In genomic region chr17:7197121-7197925, GRCm38 (mm10) we compare ENCODE assay signal across 12 mouse cellular contexts. TPM values are rescaled to one million over a fixed set of nuclear protein-coding genes. Genes with fewer than 3 reads are reported as not detected.
DNase-seq lines count a peak whose midpoint lies in the region; ATAC-seq lines count a peak whose summit lies in the region.
"Had no signal": no experiment of that assay in that cellular context is flagged by ENCODE, and none has a peak within 500 bp of the region (broad histone marks: within the 10 kb centered on the region; RNA-seq: fewer than 3 reads in every experiment).

No protein-coding gene starts in this region.

- no peak overlapping the region for H3K4me3 ChIP-seq in heart, embryonic 10.5 days
- H3K4me3 ChIP-seq in heart, embryonic 15.5 days, result no peak overlapping the region
- no peak overlapping the region for H3K4me3 ChIP-seq in liver, embryonic 12.5 days
- H3K4me3 ChIP-seq: hindbrain, embryonic 12.5 days had no signal

- 0 out of 2 replicates have a peak, but pooled peaks cover 5% of the 10 kb centered on the region for H3K36me3 ChIP-seq in heart, embryonic 10.5 days
- no peaks in the 10 kb centered on the region for H3K36me3 ChIP-seq in heart, embryonic 15.5 days
- no peaks in the 10 kb centered on the region for H3K36me3 ChIP-seq in liver, embryonic 12.5 days
- H3K36me3 ChIP-seq: hindbrain, embryonic 12.5 days had no signal

- ATAC-seq in heart, embryonic 15.5 days (replicated peaks; ENCODE audit: insufficient number of reproducible peaks, insufficient read depth, low FRiP score, low read depth), result peak; percentile 25; the same call in 1 of the 2 replicates
- no peak for ATAC-seq in liver, embryonic 12.5 days

- 0 out of 2 replicates have a peak overlapping the region, but pooled peaks have one; percentile 8 for H3K9ac ChIP-seq in heart, embryonic 15.5 days
- H3K9ac ChIP-seq in liver, embryonic 12.5 days, result no peak overlapping the region
- H3K9ac ChIP-seq: hindbrain, embryonic 12.5 days had no signal

- no peaks in the 10 kb centered on the region for H3K9me3 ChIP-seq in heart, embryonic 10.5 days
- no peaks in the 10 kb centered on the region for H3K9me3 ChIP-seq in heart, embryonic 15.5 days (replicated peaks)
- H3K9me3 ChIP-seq in liver, embryonic 12.5 days (replicated peaks), result no peaks in the 10 kb centered on the region
- H3K9me3 ChIP-seq: hindbrain, embryonic 12.5 days had no signal

- peaks cover 46% of the 10 kb centered on the region for H3K4me1 ChIP-seq in heart, embryonic 10.5 days
- H3K4me1 ChIP-seq in heart, embryonic 15.5 days (replicated peaks), result peaks cover 29% of the 10 kb centered on the region
- no peaks in the 10 kb centered on the region for H3K4me1 ChIP-seq in liver, embryonic 12.5 days

- 52% methylated on average over 9 of the region's 9 CpGs for WGBS in heart, embryonic 10.5 days
- WGBS in heart, embryonic 15.5 days, result 41% methylated on average over 9 of the region's 9 CpGs
- WGBS in liver, embryonic 12.5 days (ENCODE audit: insufficient replicate concordance), result 58% methylated on average over 9 of the region's 9 CpGs

- H3K27me3 ChIP-seq in heart, embryonic 10.5 days (ENCODE audit: insufficient read depth, poor library complexity, severe bottlenecking), result no peaks in the 10 kb centered on the region
- H3K27me3 ChIP-seq in heart, embryonic 15.5 days, result no peaks in the 10 kb centered on the region
- H3K27me3 ChIP-seq in liver, embryonic 12.5 days (replicated peaks), result no peaks in the 10 kb centered on the region
- H3K27me3 ChIP-seq: hindbrain, embryonic 12.5 days had no signal

- no peak overlapping the region for H3K4me2 ChIP-seq in heart, embryonic 15.5 days
- H3K4me2 ChIP-seq in liver, embryonic 12.5 days, result no peak overlapping the region
- H3K4me2 ChIP-seq: hindbrain, embryonic 12.5 days had no signal

- 0 out of 2 replicates have a peak overlapping the region, but pooled peaks have one; percentile 30 for H3K27ac ChIP-seq in heart, embryonic 10.5 days
- H3K27ac ChIP-seq in heart, embryonic 15.5 days, result peak overlapping the region; percentile 48
- no peak overlapping the region for H3K27ac ChIP-seq in liver, embryonic 12.5 days
- H3K27ac ChIP-seq: hindbrain, embryonic 12.5 days had no signal

- DNase-seq in heart, embryonic 10.5 days (ENCODE audit: low spot score), result no peak
- DNase-seq in heart, adult 11 months, result no peak
- DNase-seq in layer of hippocampus, adult 18-20 months (ENCODE audit: low spot score in 2 of 2), result peak; percentile 44
- DNase-seq in layer of hippocampus, postnatal 36 days, result no peak
- peak; percentile 20 for DNase-seq in kidney, adult 9 months
- no peak for DNase-seq in embryo, embryonic 9.5 days (ENCODE audit: extremely low spot score)
- DNase-seq: cerebellum, adult 8-10 months; embryo, embryonic 11 days; liver had no signal

RNA-seq across cellular contexts. Expression of gene Rps6ka2, which starts 27.4 kb away (rescaled TPM):
- 50.1 and 70.3 TPM in 2 replicates for polyA plus RNA-seq in heart, embryonic 10.5 days (2016; fragmentation: Nextera tagmentation; extraction: Ambion mirVana)
- 10 to 100 TPM; 33.4 to 37.4 TPM for total RNA-seq in layer of hippocampus, adult 18-20 months (2021)
- 10 to 100 TPM; 30.5 to 38.3 TPM for total RNA-seq in layer of hippocampus, postnatal 36 days (2021)
- polyA plus RNA-seq in heart, embryonic 15.5 days (2015; fragmentation: Nextera tagmentation; extraction: Ambion mirVana), result 24.4 and 29.9 TPM in 2 replicates
- 5.1 and 5.3 TPM in 2 replicates for polyA plus RNA-seq in liver, embryonic 12.5 days (2016; fragmentation: Nextera tagmentation; extraction: Ambion mirVana)

Comparison
In these comparisons a context has a peak if more than half of its experiments do, and no peak if none do; other contexts are left out.
1. DNase-seq: peak in layer of hippocampus, adult 18-20 months (2 of 2) and kidney, adult 9 months (single experiment); none in heart, embryonic 10.5 days (single experiment), heart, adult 11 months (single experiment), layer of hippocampus, postnatal 36 days (0 of 2) and embryo, embryonic 9.5 days (single experiment).